Mouse (Mus musculus): ENCODE measurements around the gene Ifna16.

- TF ChIP-seq CTCF (IDR thresholded peaks at IDR 0.05; ENCODE audit: low read depth, low read length) (no peak), EP300 (IDR thresholded peaks at IDR 0.05; ENCODE audit: insufficient read depth, low read depth, low read length) (no peak)
Observed at GRCm38 (mm10) chr4:88640704-88641076, 36.0 kb downstream of the Ifna16 start.
